Mouse (Mus musculus) midbrain, postnatal 0 days (tissue): ENCODE results near the gene Gm14569. TPM values are rescaled to one million over a fixed set of nuclear protein-coding genes. Genes with fewer than 3 reads are reported as not detected.

Experiments used
- ATAC-seq: fragments of 200-750 bp; cut with Nextera tagmentation; 2 replicates; pipeline ENCODE4 v1.8.0; 2017; ENCODE audit warnings: moderate number of reproducible peaks, mild to moderate bottlenecking, moderate TSS enrichment, moderate library complexity; ENCODE audit not compliant: low FRiP score
- DNase-seq: peaks from one replicate; pipeline ENCODE4 v3.0.0-alpha.2; 2015; ENCODE audit warnings: low spot score
- H3K27ac ChIP-seq: fragments of 300-500 bp; sonication (generic); 2 replicates; pipeline ENCODE4 v1.5.1; 2014; ENCODE audit warnings: low read depth, mild to moderate bottlenecking, low read length, mixed read lengths
- H3K27me3 ChIP-seq: fragments of 300-500 bp; sonication (generic); 2 replicates; pipeline ENCODE4 v1.6.1; 2014; ENCODE audit warnings: low read length, control low read depth, mixed read lengths; ENCODE audit not compliant: insufficient read depth
- H3K36me3 ChIP-seq: fragments of 300-500 bp; sonication (generic); 2 replicates; pipeline ENCODE4 v1.6.1; 2014; ENCODE audit warnings: low read length, control low read depth, mixed read lengths; ENCODE audit not compliant: insufficient read depth
- H3K4me1 ChIP-seq: fragments of 300-500 bp; sonication (generic); 2 replicates; pipeline ENCODE4 v1.6.1; 2014; ENCODE audit warnings: mild to moderate bottlenecking, control low read depth, antibody characterized with exemption, low read length, mixed read lengths; ENCODE audit not compliant: insufficient read depth
- H3K4me2 ChIP-seq: fragments of 300-500 bp; sonication (generic); 2 replicates; pipeline ENCODE4 v1.6.1; 2014; ENCODE audit warnings: low read depth, mild to moderate bottlenecking, low read length, mixed read lengths; ENCODE audit not compliant: poor library complexity, severe bottlenecking
- H3K4me3 ChIP-seq: fragments of 300-500 bp; sonication (generic); 2 replicates; pipeline ENCODE4 v1.5.1; 2014; ENCODE audit warnings: low read depth, mild to moderate bottlenecking, low read length, moderate library complexity
- H3K9ac ChIP-seq: fragments of 300-500 bp; sonication (generic); replicated peaks from 2 replicates; pipeline ENCODE4 v1.6.1; 2014; ENCODE audit warnings: mild to moderate bottlenecking, low read length, moderate library complexity, mixed read lengths; ENCODE audit not compliant: poor library complexity, severe bottlenecking
- H3K9me3 ChIP-seq: fragments of 300-500 bp; sonication (generic); 2 replicates; pipeline ENCODE4 v1.6.1; 2016; ENCODE audit warnings: low read length, control low read depth
- CTCF ChIP-seq: IDR thresholded peaks from 2 replicates; pipeline ENCODE4 v1.5.1; 2016; ENCODE audit warnings: antibody characterized with exemption, mild to moderate bottlenecking
- WGBS: fragments of 180-500 bp; shearing (Covaris S2); extraction: QIAGEN DNeasy Blood & Tissue Kit; methylation state at CpG from one replicate; pipeline ENCODE4 v1.1.7; 2014; 5-methylcytosine and 5-hydroxymethylcytosine counted together
- microRNA-seq: library from miRNA; unstranded; fragments of <30 nt; microRNA quantifications from one replicate; pipeline ENCODE4, GENCODE M21; 2016; ENCODE audit warnings: borderline number of aligned reads
- polyA plus RNA-seq: library from polyadenylated mRNA; unstranded; fragments of >200 nt; fragmentation: Nextera tagmentation; extraction: Ambion mirVana; gene quantifications from 2 replicates; pipeline ENCODE4 v1.2.1, GENCODE M21; 2015
- total RNA-seq: library from RNA; depleted of rRNA; stranded (reverse); fragments of >200 nt; gene quantifications from 2 replicates; pipeline ENCODE4 v1.2.3, GENCODE M21; 2014; rRNA removed

Gm14569 gene
- total and polyA plus RNA-seq, 2 experiments from 2014 or later, result not detected

DNA sequence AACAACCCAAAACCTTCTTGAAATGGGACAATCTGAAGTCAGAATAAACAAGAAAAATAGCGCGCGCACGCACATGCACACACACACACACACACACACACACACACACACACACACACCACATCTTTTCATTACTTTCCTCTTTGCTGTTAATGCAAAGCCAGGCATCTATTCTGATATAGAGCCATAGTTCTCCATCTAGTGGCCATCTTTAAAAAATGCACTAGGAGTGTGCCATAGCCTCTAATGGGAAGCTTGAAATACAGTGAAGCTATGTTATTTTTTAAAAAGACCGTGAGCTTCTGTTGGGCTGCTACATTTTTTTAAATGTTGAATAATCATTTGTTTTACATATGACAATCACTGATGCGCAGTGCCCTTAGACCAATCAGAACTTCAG is 98.4 kb downstream of the Gm14569 start:
- DNase-seq, result peak; percentile 68
- Histone ChIP-seq H3K4me3 (no peak overlapping the region), H3K27me3 (no peaks in the 10 kb centered on the region), H3K9me3 (no peaks in the 10 kb centered on the region), H3K4me1 (no peaks in the 10 kb centered on the region), H3K9ac (no peak overlapping the region), H3K4me2 (no peak overlapping the region), H3K36me3 (no peaks in the 10 kb centered on the region), H3K27ac (no peak overlapping the region)
- whole genome bisulfite sequencing, result 35% methylated on average over 6 of the region's 6 CpGs
- ATAC-seq, result no peak
- peak; percentile 73 for TF ChIP-seq CTCF

- Histone ChIP-seq H3K4me2 (no peak overlapping the region), H3K36me3 (no peaks in the 10 kb centered on the region), H3K4me1 (no peaks in the 10 kb centered on the region), H3K9me3 (no peaks in the 10 kb centered on the region), H3K27ac (no peak overlapping the region), H3K4me3 (no peak overlapping the region), H3K27me3 (no peaks in the 10 kb centered on the region), H3K9ac (no peak overlapping the region)
- ATAC-seq (no peak), DNase-seq (no peak)
- WGBS, result 61% methylated on average over 6 of the region's 6 CpGs
- TF ChIP-seq CTCF, result no peak
Observed at GRCm38 (mm10) chrX:36392672-36393071, 99.0 kb downstream of the Gm14569 start.

- Histone ChIP-seq H3K36me3 (no peaks in the 10 kb centered on the region), H3K4me2 (no peak overlapping the region), H3K9ac (no peak overlapping the region), H3K27me3 (no peaks in the 10 kb centered on the region), H3K9me3 (no peaks in the 10 kb centered on the region), H3K4me3 (no peak overlapping the region), H3K4me1 (no peaks in the 10 kb centered on the region), H3K27ac (no peak overlapping the region)
- DNase-seq, result no peak
- no peak for ATAC-seq
- no peak for TF ChIP-seq CTCF
- WGBS, result 60% methylated on average over 2 of the region's 2 CpGs
Observed at GRCm38 (mm10) chrX:36390503-36390902, 101.1 kb downstream of the Gm14569 start.

GRCm38 (mm10) chrX:36389971-36390370 is 101.7 kb downstream of the Gm14569 start:
- WGBS, result 47% methylated on average over 3 of the region's 3 CpGs
- Histone ChIP-seq H3K4me3 (no peak overlapping the region), H3K4me1 (no peaks in the 10 kb centered on the region), H3K9me3 (no peaks in the 10 kb centered on the region), H3K27me3 (no peaks in the 10 kb centered on the region), H3K9ac (no peak overlapping the region), H3K36me3 (no peaks in the 10 kb centered on the region), H3K27ac (no peak overlapping the region), H3K4me2 (no peak overlapping the region)
- no peak for ATAC-seq
- peak; percentile 32 for DNase-seq
- TF ChIP-seq CTCF, result no peak

GRCm38 (mm10) chrX:36385340-36385739 is 106.3 kb downstream of the Gm14569 start:
- no peak overlapping the region for H3K4me2 ChIP-seq
- H3K27ac ChIP-seq, result no peak overlapping the region
- ATAC-seq, result no peak
- H3K4me3 ChIP-seq, result no peak overlapping the region
- H3K4me1 ChIP-seq, result no peaks in the 10 kb centered on the region
- H3K9ac ChIP-seq, result no peak overlapping the region
- DNase-seq, result no peak
- no peaks in the 10 kb centered on the region for H3K9me3 ChIP-seq
- H3K27me3 ChIP-seq, result no peaks in the 10 kb centered on the region
- no peaks in the 10 kb centered on the region for H3K36me3 ChIP-seq
- TF ChIP-seq CTCF, result no peak

Small RNA genes lying within 50 kb of the gene (microRNA-seq; reads per million reads assigned to microRNA genes)
- gene Gm44485, result not detected

Other genes starting within 250 kb of the Gm14569 start
- gene Lonrf3, start 163.5 kb downstream of the Gm14569 start, total RNA-seq, result 7.1 and 7.6 TPM in 2 replicates
- 0.49 and 0.61 TPM in 2 replicates for gene Lonrf3, start 163.5 kb downstream of the Gm14569 start, polyA plus RNA-seq
- not detected in 2 replicates for gene Gm6268, start 90.5 kb downstream of the Gm14569 start, total RNA-seq
- not detected in 2 replicates for gene Gm6268, start 90.5 kb downstream of the Gm14569 start, polyA plus RNA-seq
- gene Pgrmc1, start 106.4 kb upstream of the Gm14569 start, total RNA-seq, result 521 and 534 TPM in 2 replicates
- 763 and 773 TPM in 2 replicates for gene Pgrmc1, start 106.4 kb upstream of the Gm14569 start, polyA plus RNA-seq
- 9.8 TPM in 2 replicates for gene Akap17b, start 153.6 kb upstream of the Gm14569 start, total RNA-seq
- gene Akap17b, start 153.6 kb upstream of the Gm14569 start, polyA plus RNA-seq, result 4.9 and 5.3 TPM in 2 replicates